Mouse (Mus musculus) erythroblast, embryonic 14.5 days (primary cell): Measurements from ENCODE around the gene Glrx.

ENCODE experiments used
- GATA1 ChIP-seq: IDR thresholded peaks from 2 replicates; pipeline ENCODE4 v1.6.1; 2012; ENCODE audit warnings: low read length, inconsistent platforms, mixed read lengths
- TAL1 ChIP-seq: IDR thresholded peaks from 3 replicates; pipeline ENCODE4 v1.6.1; 2012; ENCODE audit warnings: low read length, inconsistent platforms, mixed read lengths

- TF ChIP-seq TAL1 (no peak), GATA1 (no peak)
These were observed 40.1 kb downstream of the Glrx start for GRCm38 (mm10) chr13:75879756-75880155.
